ENCODE assay signal across 8 mouse cellular contexts in the genomic region with DNA sequence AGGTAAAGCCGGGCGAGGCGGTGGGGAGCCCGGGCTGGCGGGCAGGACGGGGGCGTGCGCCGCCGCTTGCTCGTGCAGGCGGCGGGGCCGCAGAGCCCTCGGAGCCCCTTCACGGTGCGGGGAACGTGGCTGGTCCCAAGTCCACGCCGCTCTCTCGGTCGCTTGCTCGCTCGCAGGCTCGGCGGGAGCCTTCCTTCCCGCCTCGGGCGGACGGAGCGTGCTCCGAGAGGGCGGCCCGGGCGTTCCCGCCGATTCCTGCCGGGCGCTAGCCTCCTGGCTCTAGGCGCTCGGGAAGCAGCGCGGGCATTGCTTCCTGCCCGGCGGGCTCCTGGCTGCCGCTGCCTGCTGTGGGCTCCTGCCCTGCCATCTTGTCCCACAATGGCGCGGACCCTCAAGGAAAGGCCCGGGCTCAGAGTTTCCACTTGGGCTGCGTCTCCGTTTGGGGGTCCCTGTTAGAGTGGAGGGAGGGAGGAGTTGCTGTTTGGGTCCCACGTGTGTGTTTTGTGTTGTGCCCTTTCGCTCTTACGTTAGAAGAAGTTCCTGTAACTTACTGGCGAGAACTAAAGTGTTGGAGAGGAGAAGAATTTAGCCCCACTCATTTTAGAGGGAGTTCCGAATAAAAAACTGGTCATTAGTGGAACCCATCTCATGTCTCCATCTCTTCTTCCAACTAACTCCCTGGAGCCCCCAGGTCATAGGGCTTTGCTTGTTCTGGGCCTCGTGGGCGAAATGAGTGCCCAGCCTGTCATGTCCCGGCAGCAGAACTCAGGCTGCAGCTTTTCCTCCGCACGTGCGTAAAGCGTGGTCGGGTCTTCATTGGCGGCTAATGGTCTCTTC. TPM values are rescaled to one million over a fixed set of nuclear protein-coding genes. Genes with fewer than 3 reads are reported as not detected.
A peak's percentile ranks its signal among the peaks of the same experiment; 100 is the strongest.
DNase-seq lines count a peak whose midpoint lies in the region; ATAC-seq and TF ChIP-seq lines count a peak whose summit lies in the region.

No protein-coding gene starts in this region.

- DNase-seq in A20 (ENCODE audit: low read depth, low spot score), result peak; percentile 39
- DNase-seq in adrenal gland, adult 2 months, result peak; percentile 59
- peak; percentile 64 for DNase-seq in embryonic facial prominence, embryonic 10.5 days (ENCODE audit: low spot score)
- peak; percentile 34 to 68 for DNase-seq in heart, adult 2 months
- DNase-seq in kidney, adult 2 months, result peak; percentile 38
- DNase-seq in liver, embryonic 11.5 days (ENCODE audit: low spot score), result peak; percentile 60

- H3K4me1 ChIP-seq in embryonic facial prominence, embryonic 10.5 days, result peaks cover 16% of the 10 kb centered on the region
- H3K4me1 ChIP-seq in heart, adult 2 months (ENCODE audit: control insufficient read depth, insufficient read depth, low read length), result peaks cover 7% of the 10 kb centered on the region
- H3K4me1 ChIP-seq in kidney, adult 2 months (ENCODE audit: control insufficient read depth, insufficient read depth, low read length), result 0 out of 2 replicates have a peak, but pooled peaks cover 2% of the 10 kb centered on the region
- peaks cover 8% of the 10 kb centered on the region; the same call in 1 of the 2 replicates for H3K4me1 ChIP-seq in liver, embryonic 11.5 days (replicated peaks; ENCODE audit: control insufficient read depth, insufficient read depth, low read length)
- H3K4me1 ChIP-seq in stomach, embryonic 15.5 days, result no peaks in the 10 kb centered on the region; the same call in 1 of the 2 replicates

- peaks cover 18% of the 10 kb centered on the region for H3K36me3 ChIP-seq in embryonic facial prominence, embryonic 10.5 days (replicated peaks)
- H3K36me3 ChIP-seq in heart, adult 2 months (ENCODE audit: control insufficient read depth, insufficient read depth, low read length), result peaks cover 20% of the 10 kb centered on the region
- H3K36me3 ChIP-seq in kidney, adult 2 months (ENCODE audit: control insufficient read depth, insufficient read depth, low read length), result peaks cover 2% of the 10 kb centered on the region; the same call in 1 of the 2 replicates
- peaks cover 7% of the 10 kb centered on the region; the same call in 1 of the 2 replicates for H3K36me3 ChIP-seq in liver, embryonic 11.5 days (ENCODE audit: control insufficient read depth, insufficient read depth, low read length)
- peaks cover 10% of the 10 kb centered on the region for H3K36me3 ChIP-seq in myocyte (ENCODE audit: control insufficient read depth, insufficient read depth)
- H3K36me3 ChIP-seq in stomach, embryonic 15.5 days, result no peaks in the 10 kb centered on the region

- TF ChIP-seq POLR2A in heart, adult 2 months (IDR thresholded peaks at IDR 0.05; ENCODE audit: insufficient read depth, low read depth, low read length), result no peak
- no peak for TF ChIP-seq POLR2A in kidney, adult 2 months (IDR thresholded peaks at IDR 0.05; ENCODE audit: low read depth, low read length)
- peak; percentile 16 for TF ChIP-seq POLR2A in myocyte (IDR thresholded peaks at IDR 0.05; ENCODE audit: insufficient read length, low read depth)

- H3K9me3 ChIP-seq in embryonic facial prominence, embryonic 10.5 days, result no peaks in the 10 kb centered on the region
- no peaks in the 10 kb centered on the region for H3K9me3 ChIP-seq in liver, embryonic 11.5 days (ENCODE audit: control insufficient read depth, low read length)
- no peaks in the 10 kb centered on the region for H3K9me3 ChIP-seq in stomach, embryonic 15.5 days

- H3K79me2 ChIP-seq in heart, adult 2 months (replicated peaks; ENCODE audit: control insufficient read depth, insufficient read depth, low read length), result peaks cover 2% of the 10 kb centered on the region; the same call in 1 of the 2 replicates
- H3K79me2 ChIP-seq in myocyte (ENCODE audit: control insufficient read depth, insufficient read depth), result peaks cover 59% of the 10 kb centered on the region

- no peak for ATAC-seq in liver, embryonic 11.5 days (replicated peaks; ENCODE audit: low FRiP score)
- 0 out of 2 replicates have a peak, but pooled peaks have one; percentile 2 for ATAC-seq in stomach, embryonic 15.5 days (ENCODE audit: insufficient read depth, low FRiP score, low read depth)

- under 1% methylated on average over 65 of the region's 65 CpGs for WGBS in embryonic facial prominence, embryonic 10.5 days
- under 1% methylated on average over 65 of the region's 65 CpGs for WGBS in heart, adult 2 months
- WGBS in kidney, adult 2 months, result under 1% methylated on average over 65 of the region's 65 CpGs
- WGBS in liver, embryonic 11.5 days, result under 1% methylated on average over 62 of the region's 65 CpGs
- WGBS in stomach, embryonic 15.5 days, result under 1% methylated on average over 62 of the region's 65 CpGs

- TF ChIP-seq CTCF in heart, adult 2 months (IDR thresholded peaks at IDR 0.05), result no peak
- no peak for TF ChIP-seq CTCF in kidney, adult 2 months (conservative IDR thresholded peaks at IDR 0.05; ENCODE audit: insufficient read depth, insufficient read length, low read depth, low read length)

- TF ChIP-seq EP300 in heart, adult 2 months (IDR thresholded peaks at IDR 0.05; ENCODE audit: insufficient read depth, low read depth, low read length), result no peak

- intact Hi-C loops in heart, adult 2 months (cut with DNase I), result loop anchor here (2.0 to 10.0 kb wide), 6 partner anchors 39 to 733 kb away; a partner anchor contains a TSS

- H3K4me3 ChIP-seq in embryonic facial prominence, embryonic 10.5 days, result peak overlapping the region; percentile 100
- peak overlapping the region; percentile 75 for H3K4me3 ChIP-seq in heart, adult 2 months
- H3K4me3 ChIP-seq in kidney, adult 2 months (ENCODE audit: insufficient read depth, low read depth, low read length), result peak overlapping the region; percentile 66
- peak overlapping the region; percentile 100 for H3K4me3 ChIP-seq in liver, embryonic 11.5 days (ENCODE audit: low read depth, low read length)
- peak overlapping the region; percentile 95 for H3K4me3 ChIP-seq in myocyte
- peak overlapping the region; percentile 99 for H3K4me3 ChIP-seq in stomach, embryonic 15.5 days (replicated peaks)

- peak overlapping the region; percentile 63 for H3K4me2 ChIP-seq in liver, embryonic 11.5 days
- peak overlapping the region; percentile 92 for H3K4me2 ChIP-seq in myocyte (ENCODE audit: low read depth)
- peak overlapping the region; percentile 64 for H3K4me2 ChIP-seq in stomach, embryonic 15.5 days

- peak overlapping the region; percentile 99 for H3K27ac ChIP-seq in embryonic facial prominence, embryonic 10.5 days (replicated peaks)
- H3K27ac ChIP-seq in heart, adult 2 months, result peak overlapping the region; percentile 91
- H3K27ac ChIP-seq in kidney, adult 2 months (ENCODE audit: insufficient read depth, low read depth, low read length), result peak overlapping the region; percentile 54
- peak overlapping the region; percentile 87 for H3K27ac ChIP-seq in liver, embryonic 11.5 days (ENCODE audit: low read depth, low read length)
- H3K27ac ChIP-seq in stomach, embryonic 15.5 days, result peak overlapping the region; percentile 93

- peak overlapping the region; percentile 79 for H3K9ac ChIP-seq in heart, adult 2 months (ENCODE audit: low read depth, low read length)
- H3K9ac ChIP-seq in liver, embryonic 11.5 days (ENCODE audit: low read depth, low read length), result peak overlapping the region; percentile 100
- peak overlapping the region; percentile 99 for H3K9ac ChIP-seq in stomach, embryonic 15.5 days

- peak overlapping the region; percentile 72 for H3ac ChIP-seq in myocyte (ENCODE audit: control insufficient read depth, insufficient read length)

- no peaks in the 10 kb centered on the region for H3K27me3 ChIP-seq in embryonic facial prominence, embryonic 10.5 days (replicated peaks; ENCODE audit: low read depth, poor library complexity, severe bottlenecking)
- H3K27me3 ChIP-seq in heart, adult 2 months (ENCODE audit: control insufficient read depth, insufficient read depth, low read length), result no peaks in the 10 kb centered on the region
- H3K27me3 ChIP-seq in kidney, adult 2 months (replicated peaks; ENCODE audit: control insufficient read depth, insufficient read depth, low read length), result no peaks in the 10 kb centered on the region
- H3K27me3 ChIP-seq in liver, embryonic 11.5 days (replicated peaks; ENCODE audit: control insufficient read depth, insufficient read depth, low read length), result no peaks in the 10 kb centered on the region
- H3K27me3 ChIP-seq in myocyte (ENCODE audit: control insufficient read depth, insufficient read depth, insufficient read length), result no peaks in the 10 kb centered on the region
- H3K27me3 ChIP-seq in stomach, embryonic 15.5 days (replicated peaks), result no peaks in the 10 kb centered on the region

TF ChIP-seq in myocyte, 11 proteins besides CTCF, POLR2A, EP300 and RAD21:
- TF ChIP-seq MAX (IDR thresholded peaks at IDR 0.05; ENCODE audit: low read depth), result peak; percentile 48
- no peak for TF ChIP-seq REST (IDR thresholded peaks at IDR 0.05; ENCODE audit: insufficient read depth, insufficient read length)
- TF ChIP-seq TCF12 (IDR thresholded peaks at IDR 0.05; ENCODE audit: insufficient read depth, poor library complexity, severe bottlenecking), result no peak
- TF ChIP-seq POLR2AphosphoS2 (IDR thresholded peaks at IDR 0.05; ENCODE audit: insufficient read length, low read depth), result peak; percentile 23
- TF ChIP-seq CEBPB (IDR thresholded peaks at IDR 0.05; ENCODE audit: insufficient read depth, poor library complexity, severe bottlenecking), result no peak
TF ChIP-seq in myocyte: peak in this region for 2.

RNA-seq across cellular contexts. Expression of a gene that starts 29.6 kb away (rescaled TPM):
- 100 to 1,000 TPM; 283 to 345 TPM for total RNA-seq in adrenal gland, adult 2 months (2021)
- 22.1 and 46.7 TPM in 2 replicates for polyA plus RNA-seq in adrenal gland, adult 2 months (2012; rRNA removed)
- polyA plus RNA-seq in embryonic facial prominence, embryonic 10.5 days (2016; fragmentation: Nextera tagmentation; extraction: Ambion mirVana), result 503 and 518 TPM in 2 replicates
- 100 to 1,000 TPM; 196 to 227 TPM for total RNA-seq in heart, adult 2 months (2021)
- polyA plus RNA-seq in heart, adult 2 months (2012; rRNA removed), result 53.6 and 62.3 TPM in 2 replicates
- 47.8 and 62.0 TPM in 2 replicates for polyA plus RNA-seq in kidney, adult 2 months (2012; rRNA removed)
- 698 and 755 TPM in 2 replicates for polyA plus RNA-seq in liver, embryonic 11.5 days (2014; fragmentation: Nextera tagmentation; extraction: Ambion mirVana)
- 379 TPM for polyA plus RNA-seq in myocyte (2012; fragmentation: generic; extraction: Trizol)
- 408 and 422 TPM in 2 replicates for polyA plus RNA-seq in stomach, embryonic 15.5 days (2015; fragmentation: Nextera tagmentation; extraction: Ambion mirVana)
